Mouse (Mus musculus) MEL (cell line): ENCODE results near the gene Dyrk3.

Experiments
- EP300 ChIP-seq, 2 experiments: IDR thresholded peaks; 2 replicates each; pipeline ENCODE4 v1.6.1; 2011; ENCODE audit warnings: improper control_type of control experiment in 2 of 2, low read length in 2 of 2, low read depth in 1 of 2, mild to moderate bottlenecking in 1 of 2
- POLR2AphosphoS5 ChIP-seq: IDR thresholded peaks from 2 replicates; pipeline ENCODE4 v1.6.1; 2012; ENCODE audit warnings: low read depth, borderline replicate concordance, mild to moderate bottlenecking, inconsistent platforms, low read length, moderate library complexity, mixed read lengths
- SMC3 ChIP-seq: IDR thresholded peaks from 2 replicates; pipeline ENCODE4 v1.6.1; 2011; ENCODE audit warnings: low read depth, low read length, improper control_type of control experiment
- TAL1 ChIP-seq: IDR thresholded peaks from 2 replicates; pipeline ENCODE4 v1.6.1; 2012; ENCODE audit warnings: mild to moderate bottlenecking, inconsistent platforms, low read length, moderate library complexity, mixed read lengths

- no peak for TF ChIP-seq SMC3
- TF ChIP-seq EP300 (IDR thresholded peaks at IDR 0.05; ENCODE audit: low read depth in 1 of 2, low read length in 2 of 2) = no peak
- TF ChIP-seq TAL1 = no peak
- TF ChIP-seq POLR2AphosphoS5 = no peak
These were observed 37.7 kb upstream of the Dyrk3 start for GRCm38 (mm10) chr1:131175819-131176218.
